18 mouse cellular contexts compared by ENCODE assay signal in the genomic region with DNA sequence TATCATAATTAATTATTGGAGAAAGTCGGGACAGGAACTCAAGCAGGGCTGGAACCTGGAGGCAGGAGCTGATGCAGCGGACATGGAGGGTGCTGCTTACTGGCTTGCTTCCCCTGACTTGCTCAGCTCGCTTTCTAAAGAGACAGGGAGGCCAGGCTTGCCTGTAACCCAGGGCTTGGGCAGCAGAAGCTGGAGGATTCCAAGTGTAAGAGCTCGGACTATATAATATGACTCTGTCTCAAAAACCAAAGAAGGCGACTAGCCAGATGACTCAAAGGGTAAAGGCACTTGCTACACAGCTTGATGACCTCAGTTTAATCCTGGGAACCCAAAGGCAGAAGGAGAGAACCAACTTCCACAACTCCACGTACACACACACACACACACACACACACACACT. TPM values are rescaled to one million over a fixed set of nuclear protein-coding genes. Genes with fewer than 3 reads are reported as not detected.
A peak's percentile ranks its signal among the peaks of the same experiment; 100 is the strongest.
DNase-seq lines count a peak whose midpoint lies in the region; ATAC-seq and TF ChIP-seq lines count a peak whose summit lies in the region.
"Had no signal": no experiment of that assay in that cellular context is flagged by ENCODE, and none has a peak within 500 bp of the region (broad histone marks: within the 10 kb centered on the region; RNA-seq: fewer than 3 reads in every experiment).

No protein-coding gene starts in this region.

- 0 out of 2 replicates have a peak, but pooled peaks cover 11% of the 10 kb centered on the region for H3K36me3 ChIP-seq in heart, postnatal 0 days (replicated peaks; ENCODE audit: control insufficient read depth, insufficient read depth, low read length)
- peaks cover 5% of the 10 kb centered on the region; the same call in 1 of the 2 replicates for H3K36me3 ChIP-seq in midbrain, embryonic 14.5 days (ENCODE audit: control insufficient read depth, insufficient read depth, low read length)
- no peaks in the 10 kb centered on the region for H3K36me3 ChIP-seq in midbrain, embryonic 15.5 days (replicated peaks)
- H3K36me3 ChIP-seq in forebrain, embryonic 13.5 days (ENCODE audit: poor library complexity, severe bottlenecking) = peaks cover 5% of the 10 kb centered on the region
- H3K36me3 ChIP-seq in stomach, postnatal 0 days (ENCODE audit: control insufficient read depth, insufficient read depth, low read length) = no peaks in the 10 kb centered on the region

- no peak for DNase-seq in heart, postnatal 0 days (ENCODE audit: low spot score)
- DNase-seq in heart, postnatal 25 days (ENCODE audit: low spot score) = no peak
- no peak for DNase-seq in midbrain, embryonic 14.5 days
- no peak for DNase-seq in stomach, postnatal 0 days (ENCODE audit: low spot score)
- DNase-seq in layer of hippocampus, postnatal 25 days (ENCODE audit: extremely low spot score in 1 of 2, low spot score in 1 of 2) = no peak
- DNase-seq: cerebellum, adult 11-12 months; kidney, adult 11 months; kidney, postnatal 36 days; layer of hippocampus, postnatal 36 days; liver; lung, embryonic 14.5 days; right cerebral cortex, postnatal 14 days; thymus, postnatal 36 days had no signal

- H3K9me3 ChIP-seq in heart, postnatal 0 days (replicated peaks; ENCODE audit: control insufficient read depth, low read length) = no peaks in the 10 kb centered on the region
- H3K9me3 ChIP-seq in midbrain, embryonic 14.5 days (ENCODE audit: control insufficient read depth, low read length) = no peaks in the 10 kb centered on the region
- no peaks in the 10 kb centered on the region for H3K9me3 ChIP-seq in midbrain, embryonic 15.5 days
- H3K9me3 ChIP-seq in forebrain, embryonic 13.5 days (replicated peaks) = no peaks in the 10 kb centered on the region
- no peaks in the 10 kb centered on the region for H3K9me3 ChIP-seq in stomach, postnatal 0 days (ENCODE audit: control insufficient read depth, low read length)

- whole genome bisulfite sequencing in heart, postnatal 0 days = 28% methylated on average over 6 of the region's 6 CpGs
- WGBS in midbrain, embryonic 14.5 days = 76% methylated on average over 6 of the region's 6 CpGs
- WGBS in midbrain, embryonic 15.5 days = 66% methylated on average over 6 of the region's 6 CpGs
- WGBS in forebrain, embryonic 13.5 days = 63% methylated on average over 6 of the region's 6 CpGs
- WGBS in stomach, postnatal 0 days = 41% methylated on average over 6 of the region's 6 CpGs

- intact Hi-C loops in heart, postnatal 25 days (cut with DNase I) = loop anchor here (10.0 kb wide), 1 partner anchor 471 kb away; the partner anchor contains the start of gene Popdc2

- TF ChIP-seq EP300 in heart, postnatal 0 days (IDR thresholded peaks at IDR 0.05; ENCODE audit: low read depth) = no peak
- TF ChIP-seq EP300 in stomach, postnatal 0 days (optimal IDR thresholded peaks at IDR 0.05) = no peak

- H3K4me2 ChIP-seq in heart, postnatal 0 days (ENCODE audit: low read depth, low read length) = peak overlapping the region; percentile 30; the same call in 1 of the 2 replicates
- no peak overlapping the region for H3K4me2 ChIP-seq in midbrain, embryonic 14.5 days (ENCODE audit: low read length)
- H3K4me2 ChIP-seq in midbrain, embryonic 15.5 days = no peak overlapping the region
- no peak overlapping the region for H3K4me2 ChIP-seq in forebrain, embryonic 13.5 days
- no peak overlapping the region for H3K4me2 ChIP-seq in stomach, postnatal 0 days (replicated peaks; ENCODE audit: low read depth)
- H3K4me2 ChIP-seq: lung, embryonic 14.5 days had no signal

- H3K4me3 ChIP-seq in heart, postnatal 0 days (ENCODE audit: low read depth, low read length) = no peak overlapping the region
- no peak overlapping the region for H3K4me3 ChIP-seq in midbrain, embryonic 14.5 days (replicated peaks; ENCODE audit: low read depth, low read length)
- H3K4me3 ChIP-seq in midbrain, embryonic 15.5 days = no peak overlapping the region
- no peak overlapping the region for H3K4me3 ChIP-seq in forebrain, embryonic 13.5 days
- no peak overlapping the region for H3K4me3 ChIP-seq in stomach, postnatal 0 days (ENCODE audit: low read depth, low read length)

- peaks cover 20% of the 10 kb centered on the region for H3K4me1 ChIP-seq in heart, postnatal 0 days (ENCODE audit: control insufficient read depth, insufficient read depth)
- H3K4me1 ChIP-seq in midbrain, embryonic 14.5 days (ENCODE audit: control insufficient read depth, insufficient read depth, low read length) = peaks cover 10% of the 10 kb centered on the region; the same call in 1 of the 2 replicates
- H3K4me1 ChIP-seq in midbrain, embryonic 15.5 days = no peaks in the 10 kb centered on the region
- H3K4me1 ChIP-seq in forebrain, embryonic 13.5 days = peaks cover 27% of the 10 kb centered on the region
- H3K4me1 ChIP-seq in stomach, postnatal 0 days (replicated peaks; ENCODE audit: control insufficient read depth, insufficient read depth) = no peaks in the 10 kb centered on the region

- 0 out of 2 replicates have a peak, but pooled peaks have one; percentile 25 for ATAC-seq in heart, postnatal 0 days (ENCODE audit: insufficient read depth, low read depth)
- ATAC-seq in midbrain, embryonic 14.5 days (ENCODE audit: low FRiP score, low TSS enrichment) = no peak
- no peak for ATAC-seq in midbrain, embryonic 15.5 days (replicated peaks)
- peak; percentile 50; the same call in 1 of the 2 replicates for ATAC-seq in forebrain, embryonic 13.5 days
- ATAC-seq in stomach, postnatal 0 days (ENCODE audit: low FRiP score, low TSS enrichment) = no peak

- no peaks in the 10 kb centered on the region for H3K27me3 ChIP-seq in heart, postnatal 0 days (ENCODE audit: control insufficient read depth, insufficient read depth, low read length)
- H3K27me3 ChIP-seq in midbrain, embryonic 14.5 days (ENCODE audit: control insufficient read depth, insufficient read depth, low read length) = no peaks in the 10 kb centered on the region
- no peaks in the 10 kb centered on the region for H3K27me3 ChIP-seq in midbrain, embryonic 15.5 days (replicated peaks)
- no peaks in the 10 kb centered on the region for H3K27me3 ChIP-seq in forebrain, embryonic 13.5 days
- H3K27me3 ChIP-seq in stomach, postnatal 0 days (ENCODE audit: control insufficient read depth, insufficient read depth, low read length) = no peaks in the 10 kb centered on the region
- H3K27me3 ChIP-seq: CH12.LX had no signal

- no peak for TF ChIP-seq CTCF in heart, postnatal 0 days (IDR thresholded peaks at IDR 0.05; ENCODE audit: low read depth)
- TF ChIP-seq CTCF in stomach, postnatal 0 days (IDR thresholded peaks at IDR 0.05; ENCODE audit: low read depth) = no peak

- H3K9ac ChIP-seq in heart, postnatal 0 days (replicated peaks; ENCODE audit: low read depth, low read length) = no peak overlapping the region
- H3K9ac ChIP-seq in midbrain, embryonic 14.5 days (replicated peaks; ENCODE audit: low read length) = no peak overlapping the region
- H3K9ac ChIP-seq in midbrain, embryonic 15.5 days = no peak overlapping the region
- H3K9ac ChIP-seq in forebrain, embryonic 13.5 days = no peak overlapping the region
- H3K9ac ChIP-seq in stomach, postnatal 0 days (ENCODE audit: low read length) = no peak overlapping the region
- H3K9ac ChIP-seq: lung, embryonic 14.5 days had no signal

- peak overlapping the region; percentile 56 for H3K27ac ChIP-seq in heart, postnatal 0 days (ENCODE audit: low read depth)
- 0 out of 2 replicates have a peak overlapping the region, but pooled peaks have one; percentile 20 for H3K27ac ChIP-seq in midbrain, embryonic 14.5 days (replicated peaks; ENCODE audit: low read depth, low read length)
- H3K27ac ChIP-seq in midbrain, embryonic 15.5 days = no peak overlapping the region
- peak overlapping the region; percentile 75 for H3K27ac ChIP-seq in forebrain, embryonic 13.5 days
- peak overlapping the region; percentile 13; the same call in 1 of the 2 replicates for H3K27ac ChIP-seq in stomach, postnatal 0 days (replicated peaks)

RNA-seq across cellular contexts. Expression of gene Gpr156, which starts 22.9 kb away (rescaled TPM):
- 0.34 and 0.93 TPM in 2 replicates for total RNA-seq in heart, postnatal 0 days (2014; rRNA removed; ENCODE audit: low replicate concordance)
- polyA plus RNA-seq in heart, postnatal 0 days (2015; fragmentation: Nextera tagmentation; extraction: Ambion mirVana) = 0.04 and 0.10 TPM in 2 replicates
- not detected for total RNA-seq in heart, postnatal 25 days (2021)
- polyA plus RNA-seq in midbrain, embryonic 14.5 days (2014; fragmentation: Nextera tagmentation; extraction: Ambion mirVana) = 5.6 and 7.6 TPM in 2 replicates
- polyA plus RNA-seq in midbrain, embryonic 15.5 days (2015; fragmentation: Nextera tagmentation; extraction: Ambion mirVana) = 6.2 and 6.4 TPM in 2 replicates
- polyA plus RNA-seq in forebrain, embryonic 13.5 days (2015; fragmentation: Nextera tagmentation; extraction: Ambion mirVana) = 5.5 TPM in 2 replicates
- 0.07 TPM in 2 replicates for polyA plus RNA-seq in stomach, postnatal 0 days (2015; fragmentation: Nextera tagmentation; extraction: Ambion mirVana)
- under 1 TPM; 0.76 to 0.77 TPM for total RNA-seq in layer of hippocampus, postnatal 25 days (2021)
- total RNA-seq: megakaryocyte progenitor cell, adult 5-6 weeks had no signal

RNA-seq across cellular contexts. Expression of gene Lrrc58, which starts 25.2 kb away (rescaled TPM):
- total RNA-seq in heart, postnatal 0 days (2014; rRNA removed; ENCODE audit: low replicate concordance) = 57.6 and 69.2 TPM in 2 replicates
- 23.7 and 24.2 TPM in 2 replicates for polyA plus RNA-seq in heart, postnatal 0 days (2015; fragmentation: Nextera tagmentation; extraction: Ambion mirVana)
- 10 to 100 TPM; 64.0 to 70.1 TPM for total RNA-seq in heart, postnatal 25 days (2021)
- polyA plus RNA-seq in midbrain, embryonic 14.5 days (2014; fragmentation: Nextera tagmentation; extraction: Ambion mirVana) = 43.1 and 46.6 TPM in 2 replicates
- polyA plus RNA-seq in midbrain, embryonic 15.5 days (2015; fragmentation: Nextera tagmentation; extraction: Ambion mirVana) = 41.6 and 41.9 TPM in 2 replicates
- polyA plus RNA-seq in forebrain, embryonic 13.5 days (2015; fragmentation: Nextera tagmentation; extraction: Ambion mirVana) = 55.3 and 55.4 TPM in 2 replicates
- 26.0 and 27.5 TPM in 2 replicates for polyA plus RNA-seq in stomach, postnatal 0 days (2015; fragmentation: Nextera tagmentation; extraction: Ambion mirVana)
- total RNA-seq in layer of hippocampus, postnatal 25 days (2021) = 100 to 1,000 TPM; 102 to 104 TPM

RNA-seq across cellular contexts. Expression of gene Gm36028, which starts 32.4 kb away (rescaled TPM):
- 3.7 and 8.4 TPM in 2 replicates for total RNA-seq in heart, postnatal 0 days (2014; rRNA removed; ENCODE audit: low replicate concordance)
- 3.5 and 4.2 TPM in 2 replicates for polyA plus RNA-seq in heart, postnatal 0 days (2015; fragmentation: Nextera tagmentation; extraction: Ambion mirVana)
- under 1 TPM; 0.44 to 0.53 TPM for total RNA-seq in heart, postnatal 25 days (2021)
- polyA plus RNA-seq in midbrain, embryonic 14.5 days (2014; fragmentation: Nextera tagmentation; extraction: Ambion mirVana) = 0.20 TPM in 1 of 2 replicates, not detected in the other
- not detected in 2 replicates for polyA plus RNA-seq in midbrain, embryonic 15.5 days (2015; fragmentation: Nextera tagmentation; extraction: Ambion mirVana)
- 0.16 TPM in 1 of 2 replicates, not detected in the other for polyA plus RNA-seq in forebrain, embryonic 13.5 days (2015; fragmentation: Nextera tagmentation; extraction: Ambion mirVana)
- polyA plus RNA-seq in stomach, postnatal 0 days (2015; fragmentation: Nextera tagmentation; extraction: Ambion mirVana) = 0.29 and 0.56 TPM in 2 replicates
- total RNA-seq in layer of hippocampus, postnatal 25 days (2021) = not detected
- total RNA-seq: CH12.LX had no signal
- polyA plus RNA-seq: embryonic facial prominence, embryonic 14.5 days had no signal

Comparison
In these comparisons a context has a peak if more than half of its experiments do, and no peak if none do; other contexts are left out.
1. ATAC-seq: peak in heart, postnatal 0 days (single experiment) and forebrain, embryonic 13.5 days (single experiment); none in midbrain, embryonic 14.5 days (single experiment), midbrain, embryonic 15.5 days (single experiment) and stomach, postnatal 0 days (single experiment).